Mouse (Mus musculus) myocyte (in vitro differentiated cells): ENCODE data around the gene Bhlhe40. TPM values are rescaled to one million over a fixed set of nuclear protein-coding genes. Genes with fewer than 3 reads are reported as not detected.
A peak's percentile ranks its signal among the peaks of the same experiment; 100 is the strongest.

Experiments used
- H3K27me3 ChIP-seq: one replicate; pipeline ENCODE4 v1.6.1; 2011; ENCODE audit not compliant: control insufficient read depth, insufficient read depth, insufficient read length
- H3K36me3 ChIP-seq: one replicate; pipeline ENCODE4 v1.6.1; 2011; ENCODE audit not compliant: control insufficient read depth, insufficient read depth
- H3K4me2 ChIP-seq: one replicate; pipeline ENCODE4 v1.6.1; 2011; ENCODE audit warnings: low read depth, control low read depth
- H3K4me3 ChIP-seq: one replicate; pipeline ENCODE4 v1.5.1; 2011; ENCODE audit warnings: mild to moderate bottlenecking, control low read depth, moderate library complexity
- H3K79me2 ChIP-seq: one replicate; pipeline ENCODE4 v1.6.1; 2011; ENCODE audit not compliant: control insufficient read depth, insufficient read depth
- H3ac ChIP-seq: one replicate; pipeline ENCODE4 v1.6.1; 2011; ENCODE audit not compliant: control insufficient read depth, insufficient read length
- CEBPB ChIP-seq: IDR thresholded peaks from 2 replicates; pipeline ENCODE4 v1.6.1; 2011; ENCODE audit warnings: mild to moderate bottlenecking, moderate library complexity; ENCODE audit not compliant: poor library complexity, insufficient read depth, severe bottlenecking
- E2F4 ChIP-seq: IDR thresholded peaks from one replicate; pipeline ENCODE4 v1.6.1; 2011; ENCODE audit warnings: mild to moderate bottlenecking, control low read depth, moderate library complexity; ENCODE audit not compliant: insufficient read depth
- MAX ChIP-seq: IDR thresholded peaks from one replicate; pipeline ENCODE4 v1.6.1; 2011; ENCODE audit warnings: low read depth, mild to moderate bottlenecking, control low read depth
- MYOD1 ChIP-seq, 3 experiments: IDR thresholded peaks; one replicate each; pipeline ENCODE4 v1.6.1; 2011; ENCODE audit warnings: control low read depth in 2 of 3, low read depth in 2 of 3, mild to moderate bottlenecking in 2 of 3, moderate library complexity in 1 of 3; ENCODE audit not compliant: insufficient read length in 2 of 3, control insufficient read depth in 1 of 3
- MYOG ChIP-seq, 3 experiments: IDR thresholded peaks; one replicate each; pipeline ENCODE4 v1.6.1; 2011; ENCODE audit warnings: control low read depth in 2 of 3, low read depth in 2 of 3, mild to moderate bottlenecking in 2 of 3; ENCODE audit not compliant: insufficient read length in 2 of 3, control insufficient read depth in 1 of 3, insufficient read depth in 1 of 3
- POLR2A ChIP-seq: IDR thresholded peaks from one replicate; pipeline ENCODE4 v1.6.1; 2011; ENCODE audit warnings: low read depth, mild to moderate bottlenecking, control low read depth, moderate library complexity; ENCODE audit not compliant: insufficient read length
- POLR2AphosphoS2 ChIP-seq: IDR thresholded peaks from one replicate; pipeline ENCODE4 v1.6.1; 2011; ENCODE audit warnings: low read depth, control low read depth; ENCODE audit not compliant: insufficient read length
- REST ChIP-seq: IDR thresholded peaks from one replicate; pipeline ENCODE4 v1.6.1; 2011; ENCODE audit warnings: mild to moderate bottlenecking, control low read depth, moderate library complexity; ENCODE audit not compliant: insufficient read depth, insufficient read length
- SRF ChIP-seq: IDR thresholded peaks from one replicate; pipeline ENCODE4 v1.6.1; 2011; ENCODE audit warnings: low read depth; ENCODE audit not compliant: control insufficient read depth, insufficient read length
- TCF12 ChIP-seq: IDR thresholded peaks from one replicate; pipeline ENCODE4 v1.6.1; 2011; ENCODE audit warnings: mild to moderate bottlenecking, control low read depth; ENCODE audit not compliant: poor library complexity, insufficient read depth, severe bottlenecking
- TCF3 ChIP-seq: IDR thresholded peaks from one replicate; pipeline ENCODE4 v1.6.1; 2011; ENCODE audit warnings: low read depth, control low read depth; ENCODE audit not compliant: insufficient read length
- USF1 ChIP-seq: IDR thresholded peaks from one replicate; pipeline ENCODE4 v1.6.1; 2011; ENCODE audit warnings: low read depth, mild to moderate bottlenecking, control low read depth, moderate library complexity
- polyA plus RNA-seq: library from polyadenylated mRNA; unstranded; fragments of >200 nt; fragmentation: generic; extraction: Trizol; gene quantifications from one replicate; pipeline ENCODE4 v1.2.1, GENCODE M21; 2012; ENCODE audit warnings: missing spikeins

The Bhlhe40 gene
- polyA plus RNA-seq, 1 experiment = 120 TPM

DNA sequence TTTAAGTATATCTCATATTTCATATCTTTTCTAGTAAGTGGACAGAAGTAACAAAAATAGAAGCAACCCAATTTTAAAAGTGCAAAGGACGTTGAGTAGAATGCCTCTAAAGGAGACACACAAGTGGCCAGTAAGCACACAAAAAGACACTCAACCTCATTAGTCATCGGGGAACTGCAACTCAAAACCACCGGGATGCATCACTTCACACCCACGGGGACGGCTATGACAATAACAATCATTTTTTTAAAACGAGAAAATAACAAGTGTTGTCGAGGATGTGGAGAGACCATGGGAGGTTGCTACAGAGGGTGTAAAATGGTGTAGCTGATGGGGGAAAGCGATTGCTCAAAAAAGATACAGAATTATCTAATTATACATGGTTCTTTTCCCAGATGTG is 11.7 kb downstream of the Bhlhe40 start:
- Histone ChIP-seq H3K4me2 (peak overlapping the region; percentile 4), H3ac (no peak overlapping the region), H3K27me3 (no peaks in the 10 kb centered on the region), H3K4me3 (no peak overlapping the region), H3K36me3 (peaks cover 2% of the 10 kb centered on the region), H3K79me2 (peaks cover 1% of the 10 kb centered on the region)
- TF ChIP-seq E2F4 = no peak
- no peak for TF ChIP-seq POLR2AphosphoS2
- no peak for TF ChIP-seq CEBPB
- TF ChIP-seq MAX = no peak
- TF ChIP-seq TCF12 = no peak
- TF ChIP-seq TCF3 = no peak
- TF ChIP-seq REST = no peak

DNA sequence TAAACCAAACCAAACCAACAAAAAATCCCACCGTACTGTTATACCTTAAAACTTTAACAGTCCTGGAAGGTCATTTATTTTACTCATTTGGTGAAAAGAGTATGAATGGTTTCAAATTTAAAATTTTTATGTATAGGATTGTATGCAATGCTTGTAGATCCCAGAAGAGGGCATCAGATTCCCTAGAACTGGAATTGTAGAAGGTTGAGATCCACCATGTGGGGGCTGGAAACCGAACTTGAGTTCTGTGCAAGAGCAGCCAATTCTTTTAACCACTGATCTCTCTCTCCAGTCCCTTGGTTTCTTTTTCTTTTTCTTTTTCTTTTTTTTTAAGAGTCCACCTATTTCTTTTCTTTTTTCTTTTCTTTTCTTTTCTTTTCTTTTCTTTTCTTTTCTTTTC is 13.8 kb downstream of the Bhlhe40 start:
- no peak for TF ChIP-seq REST
- no peak for TF ChIP-seq SRF
- TF ChIP-seq POLR2AphosphoS2 = no peak
- no peak for TF ChIP-seq POLR2A
- no peak for TF ChIP-seq MAX
- no peak for TF ChIP-seq CEBPB
- TF ChIP-seq MYOG (IDR thresholded peaks at IDR 0.05; ENCODE audit: control insufficient read depth in 1 of 3, insufficient read depth in 1 of 3, insufficient read length in 2 of 3, low read depth in 2 of 3) = no peak
- no peak for TF ChIP-seq TCF12
- TF ChIP-seq MYOD1 (IDR thresholded peaks at IDR 0.05; ENCODE audit: control insufficient read depth in 1 of 3, insufficient read length in 2 of 3, low read depth in 2 of 3) = no peak
- no peak for TF ChIP-seq TCF3
- no peak for TF ChIP-seq E2F4
- no peak for TF ChIP-seq USF1

DNA sequence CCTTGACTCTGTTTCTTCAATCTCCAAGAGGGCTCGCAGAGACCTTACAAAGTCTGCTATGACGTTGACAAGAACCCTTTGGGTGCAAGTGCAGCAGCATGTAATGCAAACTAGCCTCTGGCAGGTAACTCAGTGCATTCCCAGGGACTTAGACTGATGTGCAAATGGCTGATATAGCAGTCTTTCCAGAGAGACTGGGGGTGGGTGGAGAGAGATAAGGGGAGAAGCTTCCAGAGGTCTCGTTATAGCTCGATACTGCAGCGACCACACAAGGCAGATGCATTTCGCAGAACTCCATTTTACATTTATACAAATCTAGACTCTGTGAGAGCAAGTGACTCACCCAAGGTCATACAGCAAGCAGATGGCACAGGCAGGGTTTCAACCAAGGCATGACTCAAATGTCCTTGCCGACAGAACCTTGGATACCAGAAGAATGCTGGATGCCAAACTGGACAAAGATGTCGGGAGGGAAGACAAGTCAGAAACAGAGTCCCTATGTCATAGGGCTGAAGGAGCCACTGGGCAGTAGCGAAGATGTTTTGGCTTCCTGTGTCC is 16.4 kb downstream of the Bhlhe40 start:
- H3K4me2 ChIP-seq = no peak overlapping the region
- no peaks in the 10 kb centered on the region for H3K79me2 ChIP-seq
- no peak overlapping the region for H3K4me3 ChIP-seq
- no peak overlapping the region for H3ac ChIP-seq
- no peaks in the 10 kb centered on the region for H3K36me3 ChIP-seq
- no peaks in the 10 kb centered on the region for H3K27me3 ChIP-seq
- TF ChIP-seq MYOD1 (IDR thresholded peaks at IDR 0.05; ENCODE audit: control insufficient read depth in 1 of 3, insufficient read length in 2 of 3, low read depth in 2 of 3) = no peak
- no peak for TF ChIP-seq TCF3
- no peak for TF ChIP-seq MAX
- no peak for TF ChIP-seq POLR2A
- no peak for TF ChIP-seq MYOG (IDR thresholded peaks at IDR 0.05; ENCODE audit: control insufficient read depth in 1 of 3, insufficient read depth in 1 of 3, insufficient read length in 2 of 3, low read depth in 2 of 3)
- no peak for TF ChIP-seq USF1
- TF ChIP-seq SRF = no peak
- no peak for TF ChIP-seq CEBPB
- no peak for TF ChIP-seq TCF12
- TF ChIP-seq REST = no peak
- no peak for TF ChIP-seq E2F4
- TF ChIP-seq POLR2AphosphoS2 = no peak

More for the DNA sequence above, 13.8 kb downstream of the Bhlhe40 start:
- Histone ChIP-seq H3K36me3 (no peaks in the 10 kb centered on the region), H3K79me2 (no peaks in the 10 kb centered on the region), H3K27me3 (no peaks in the 10 kb centered on the region), H3K4me2 (no peak overlapping the region), H3ac (no peak overlapping the region), H3K4me3 (no peak overlapping the region)

- Histone ChIP-seq H3K27me3 (no peaks in the 10 kb centered on the region), H3K79me2 (no peaks in the 10 kb centered on the region), H3ac (no peak overlapping the region), H3K36me3 (no peaks in the 10 kb centered on the region), H3K4me2 (peak overlapping the region; percentile 32), H3K4me3 (no peak overlapping the region)
- TF ChIP-seq USF1 = no peak
- TF ChIP-seq POLR2AphosphoS2 = no peak
- no peak for TF ChIP-seq POLR2A
- no peak for TF ChIP-seq MAX
- no peak for TF ChIP-seq TCF12
- no peak for TF ChIP-seq E2F4
- TF ChIP-seq CEBPB = no peak
- no peak for TF ChIP-seq MYOG (IDR thresholded peaks at IDR 0.05; ENCODE audit: control insufficient read depth in 1 of 3, insufficient read depth in 1 of 3, insufficient read length in 2 of 3, low read depth in 2 of 3)
- no peak for TF ChIP-seq REST
- no peak for TF ChIP-seq SRF
- no peak for TF ChIP-seq MYOD1 (IDR thresholded peaks at IDR 0.05; ENCODE audit: control insufficient read depth in 1 of 3, insufficient read length in 2 of 3, low read depth in 2 of 3)
- no peak for TF ChIP-seq TCF3
Observed at GRCm38 (mm10) chr6:108677697-108678096, 17.3 kb downstream of the Bhlhe40 start.

- Histone ChIP-seq H3K27me3 (no peaks in the 10 kb centered on the region), H3ac (no peak overlapping the region), H3K36me3 (no peaks in the 10 kb centered on the region), H3K4me2 (peak overlapping the region; percentile 32), H3K79me2 (no peaks in the 10 kb centered on the region), H3K4me3 (no peak overlapping the region)
- TF ChIP-seq TCF3 (no peak), POLR2AphosphoS2 (no peak), POLR2A (no peak), USF1 (no peak), MYOG (IDR thresholded peaks at IDR 0.05; ENCODE audit: control insufficient read depth in 1 of 3, insufficient read depth in 1 of 3, insufficient read length in 2 of 3, low read depth in 2 of 3) (no peak), SRF (no peak), REST (no peak), CEBPB (no peak)
Observed at GRCm38 (mm10) chr6:108678227-108678626, 17.8 kb downstream of the Bhlhe40 start.
